In genomic region chr11:105911592-105912375, GRCm38 (mm10) we compare ENCODE assay signal across 7 mouse cellular contexts. TPM values are rescaled to one million over a fixed set of nuclear protein-coding genes. Genes with fewer than 3 reads are reported as not detected.
DNase-seq lines count a peak whose midpoint lies in the region; ATAC-seq lines count a peak whose summit lies in the region.

No protein-coding gene starts in this region.

- no peak overlapping the region for H3K4me2 ChIP-seq in embryonic facial prominence, embryonic 14.5 days (ENCODE audit: low read depth, low read length)
- no peak overlapping the region for H3K4me2 ChIP-seq in hindbrain, embryonic 11.5 days (replicated peaks; ENCODE audit: low read depth, low read length)

- no peaks in the 10 kb centered on the region for H3K27me3 ChIP-seq in embryonic facial prominence, embryonic 14.5 days (replicated peaks; ENCODE audit: control insufficient read depth, insufficient read depth, low read length)
- H3K27me3 ChIP-seq in hindbrain, embryonic 11.5 days (ENCODE audit: control insufficient read depth, insufficient read depth, low read length): no peaks in the 10 kb centered on the region

- WGBS in embryonic facial prominence, embryonic 14.5 days: 32% methylated on average over 4 of the region's 4 CpGs
- 39% methylated on average over 4 of the region's 4 CpGs for WGBS in hindbrain, embryonic 11.5 days

- H3K27ac ChIP-seq in embryonic facial prominence, embryonic 14.5 days (replicated peaks; ENCODE audit: low read depth, low read length): no peak overlapping the region
- H3K27ac ChIP-seq in hindbrain, embryonic 11.5 days (ENCODE audit: low read depth, low read length): no peak overlapping the region

- peak; percentile 57 for ATAC-seq in embryonic facial prominence, embryonic 14.5 days (ENCODE audit: low read depth)
- no peak for ATAC-seq in hindbrain, embryonic 11.5 days (ENCODE audit: low FRiP score)
- ATAC-seq in megakaryocyte, adult 5-6 weeks (ENCODE audit: poor library complexity, severe bottlenecking): peak; percentile 86

- peak; percentile 44 for DNase-seq in MEL-GATA-1-ER (ENCODE audit: extremely low read depth, low read depth)
- DNase-seq in adrenal gland, postnatal 36 days: peak; percentile 75 to 83
- DNase-seq in embryonic facial prominence, embryonic 14.5 days (ENCODE audit: low spot score): peak; percentile 91
- peak; percentile 84 for DNase-seq in hindbrain, embryonic 11.5 days (ENCODE audit: low spot score)
- DNase-seq in left cerebral cortex, adult 11 months (ENCODE audit: low spot score): peak; percentile 76
- DNase-seq in right cerebral cortex, adult 2 months (ENCODE audit: low spot score in 2 of 2): peak; percentile 88 to 90

- no peak overlapping the region for H3K9ac ChIP-seq in embryonic facial prominence, embryonic 14.5 days (ENCODE audit: low read depth, low read length)
- no peak overlapping the region for H3K9ac ChIP-seq in hindbrain, embryonic 11.5 days (ENCODE audit: low read depth, low read length)

- no peaks in the 10 kb centered on the region for H3K9me3 ChIP-seq in embryonic facial prominence, embryonic 14.5 days (ENCODE audit: control insufficient read depth, low read length)
- no peaks in the 10 kb centered on the region for H3K9me3 ChIP-seq in hindbrain, embryonic 11.5 days (ENCODE audit: control insufficient read depth, low read length)

- H3K36me3 ChIP-seq in embryonic facial prominence, embryonic 14.5 days (ENCODE audit: control insufficient read depth, insufficient read depth, low read length): peaks cover 31% of the 10 kb centered on the region; the same call in 1 of the 2 replicates
- no peaks in the 10 kb centered on the region for H3K36me3 ChIP-seq in hindbrain, embryonic 11.5 days (ENCODE audit: control insufficient read depth, insufficient read depth, low read length)

- no peak overlapping the region for H3K4me3 ChIP-seq in embryonic facial prominence, embryonic 14.5 days (ENCODE audit: low read depth, low read length)
- no peak overlapping the region for H3K4me3 ChIP-seq in hindbrain, embryonic 11.5 days (ENCODE audit: low read depth, low read length)

- no peaks in the 10 kb centered on the region for H3K4me1 ChIP-seq in embryonic facial prominence, embryonic 14.5 days (ENCODE audit: control insufficient read depth, insufficient read depth, low read length)
- no peaks in the 10 kb centered on the region for H3K4me1 ChIP-seq in hindbrain, embryonic 11.5 days (replicated peaks; ENCODE audit: control insufficient read depth, insufficient read depth, low read length)

RNA-seq across cellular contexts. Expression of gene Cyb561, which starts 41.4 kb away (rescaled TPM):
- total RNA-seq in adrenal gland, postnatal 36 days (2021): 100 to 1,000 TPM; 134 to 165 TPM
- 19.5 and 21.6 TPM in 2 replicates for polyA plus RNA-seq in embryonic facial prominence, embryonic 14.5 days (2014; fragmentation: Nextera tagmentation; extraction: Ambion mirVana)
- 17.6 and 20.9 TPM in 2 replicates for polyA plus RNA-seq in hindbrain, embryonic 11.5 days (2014; fragmentation: Nextera tagmentation; extraction: Ambion mirVana)
- 0.30 TPM in 1 of 2 replicates, not detected in the other for total RNA-seq in megakaryocyte, adult 5-6 weeks (2015)
- 0.37 TPM in 1 of 2 replicates, not detected in the other for total RNA-seq in megakaryocyte, adult 5-6 weeks (2017)

RNA-seq across cellular contexts. Expression of gene Ace, which starts 56.0 kb away (rescaled TPM):
- 10 to 100 TPM in 1 of 2 experiments, 1 to 10 TPM in 1; 8.0 to 15.5 TPM for total RNA-seq in adrenal gland, postnatal 36 days (2021)
- 1.00 and 1.3 TPM in 2 replicates for polyA plus RNA-seq in embryonic facial prominence, embryonic 14.5 days (2014; fragmentation: Nextera tagmentation; extraction: Ambion mirVana)
- 0.46 and 0.53 TPM in 2 replicates for polyA plus RNA-seq in hindbrain, embryonic 11.5 days (2014; fragmentation: Nextera tagmentation; extraction: Ambion mirVana)
- total RNA-seq in megakaryocyte, adult 5-6 weeks (2015): 7.3 and 9.0 TPM in 2 replicates
- 3.2 and 6.9 TPM in 2 replicates for total RNA-seq in megakaryocyte, adult 5-6 weeks (2017)

Comparison
In these comparisons a context has a peak if more than half of its experiments do, and no peak if none do; other contexts are left out.
1. RNA of gene Cyb561, which starts 41.4 kb away (total RNA-seq): 134 to 165 TPM in adrenal gland, postnatal 36 days; 0.30 to 0.37 TPM in megakaryocyte, adult 5-6 weeks; every median in the first group is over 10 times any median in the second.
2. Peak in every context shown above with its lines, with median percentiles within 50 percentile points of each other: DNase-seq.